Mouse (Mus musculus): ENCODE measurements around the gene Minos1. TPM values are rescaled to one million over a fixed set of nuclear protein-coding genes. Genes with fewer than 3 reads are reported as not detected.

The Minos1 gene
- polyA plus RNA-seq, 1 experiment, result 16.7 TPM

DNA sequence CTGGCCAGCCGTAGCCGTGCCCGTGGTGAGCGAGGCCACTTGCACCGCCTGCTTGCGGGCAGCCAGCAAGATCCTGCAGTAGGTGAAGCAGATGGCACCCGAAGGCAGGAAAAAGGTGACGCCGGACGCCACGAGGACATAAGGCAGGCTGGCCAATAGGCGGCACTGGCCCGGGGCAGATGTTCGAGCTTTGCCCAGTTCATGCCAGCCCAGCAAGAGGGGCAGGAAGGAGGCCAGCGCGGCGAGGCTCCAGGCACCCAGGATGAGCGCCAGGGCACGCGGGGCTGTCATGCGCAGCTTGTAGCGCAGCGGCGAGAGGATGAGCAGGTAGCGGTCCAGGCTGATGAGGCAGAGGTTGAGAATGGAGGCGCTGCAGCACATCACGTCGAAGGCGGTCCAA is 56.9 kb downstream of the Minos1 start:
- no peak for TF ChIP-seq GATA1 (IDR thresholded peaks at IDR 0.05; ENCODE audit: low read length)

DNA sequence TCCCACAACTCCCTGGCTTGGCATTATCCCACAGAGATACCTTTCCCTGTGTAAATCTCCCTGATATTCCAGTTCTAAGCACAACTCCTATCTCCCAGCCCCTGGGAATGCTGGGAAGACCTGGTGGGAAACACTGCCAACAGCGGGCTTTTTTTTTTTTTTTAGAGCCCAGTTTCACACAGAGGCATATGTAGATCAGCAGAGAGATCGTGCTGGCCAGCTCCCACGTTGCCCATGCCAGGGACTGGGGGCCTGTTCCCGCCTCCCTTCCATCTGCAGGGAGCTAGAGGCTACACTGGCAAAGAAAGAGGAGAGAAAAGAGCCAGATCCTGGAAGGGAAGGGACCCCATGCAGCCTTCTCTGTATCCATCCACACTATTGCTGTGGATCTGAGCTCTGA is 62.6 kb downstream of the Minos1 start:
- TF ChIP-seq GATA1 (IDR thresholded peaks at IDR 0.05; ENCODE audit: low read length), result no peak

GRCm38 (mm10) chr4:139064831-139065230 is 66.1 kb downstream of the Minos1 start:
- no peak for TF ChIP-seq GATA1 (IDR thresholded peaks at IDR 0.05; ENCODE audit: low read length)

DNA sequence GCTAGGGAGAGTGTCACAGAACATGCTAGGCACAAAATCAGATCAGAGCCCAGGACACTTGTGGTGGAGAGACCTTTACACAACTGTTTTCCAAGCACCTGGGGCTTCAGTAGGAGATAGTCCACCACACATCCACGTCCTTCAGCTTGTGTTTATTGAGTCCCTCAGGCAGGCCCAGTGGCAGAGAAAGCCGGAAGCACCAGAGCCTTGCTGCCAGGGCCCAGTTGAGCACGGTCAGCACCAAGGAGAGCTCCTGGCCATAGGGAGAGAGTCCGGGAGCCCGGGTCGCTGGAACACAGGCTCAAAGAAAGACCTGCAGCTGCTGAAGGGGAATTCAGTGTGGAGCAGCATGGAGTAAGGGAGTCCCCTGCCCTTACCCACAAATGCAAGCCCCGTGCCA is 71.3 kb downstream of the Minos1 start:
- TF ChIP-seq GATA1 (IDR thresholded peaks at IDR 0.05; ENCODE audit: low read length), result no peak

DNA sequence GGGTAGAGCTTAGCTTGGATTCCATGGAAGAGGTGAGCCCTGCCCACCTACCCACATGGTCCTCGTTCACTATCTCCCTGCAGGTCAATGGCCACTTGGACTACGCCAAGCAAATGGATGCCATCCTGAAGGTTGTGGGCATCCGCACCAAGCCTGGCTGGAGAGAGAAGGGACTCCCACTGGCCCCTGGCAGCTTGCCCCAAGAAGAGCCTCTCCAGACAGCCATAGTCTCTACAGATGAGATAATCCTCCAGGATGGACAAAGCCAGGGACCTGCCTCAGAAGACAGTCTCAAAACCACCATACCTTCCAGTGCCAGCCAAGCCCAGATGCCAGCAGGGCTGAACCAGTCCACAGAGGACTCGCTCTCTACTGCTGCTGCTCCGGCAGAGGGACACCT is 72.9 kb downstream of the Minos1 start:
- no peak for TF ChIP-seq GATA1 (IDR thresholded peaks at IDR 0.05; ENCODE audit: low read length)

DNA sequence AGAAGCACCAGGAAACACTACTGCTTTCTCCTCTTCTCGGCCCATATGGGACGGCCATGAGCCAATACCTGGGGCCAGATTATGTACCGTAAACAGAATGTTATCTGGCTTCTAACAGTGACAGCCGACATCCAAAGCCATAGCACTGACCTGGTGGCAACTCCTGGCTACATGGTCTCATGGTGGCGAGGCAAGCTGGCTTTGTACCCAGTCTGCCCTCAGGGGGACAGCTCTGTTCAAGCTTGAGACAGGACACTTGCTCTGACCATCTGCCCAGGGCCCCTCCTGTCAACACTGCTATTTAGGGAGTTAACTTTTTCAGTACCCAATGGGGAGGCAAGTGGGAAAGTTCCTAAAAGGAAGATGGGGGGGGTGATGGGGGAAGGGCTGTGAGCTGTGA is 73.6 kb downstream of the Minos1 start:
- no peak for TF ChIP-seq GATA1 (IDR thresholded peaks at IDR 0.05; ENCODE audit: low read length)

DNA sequence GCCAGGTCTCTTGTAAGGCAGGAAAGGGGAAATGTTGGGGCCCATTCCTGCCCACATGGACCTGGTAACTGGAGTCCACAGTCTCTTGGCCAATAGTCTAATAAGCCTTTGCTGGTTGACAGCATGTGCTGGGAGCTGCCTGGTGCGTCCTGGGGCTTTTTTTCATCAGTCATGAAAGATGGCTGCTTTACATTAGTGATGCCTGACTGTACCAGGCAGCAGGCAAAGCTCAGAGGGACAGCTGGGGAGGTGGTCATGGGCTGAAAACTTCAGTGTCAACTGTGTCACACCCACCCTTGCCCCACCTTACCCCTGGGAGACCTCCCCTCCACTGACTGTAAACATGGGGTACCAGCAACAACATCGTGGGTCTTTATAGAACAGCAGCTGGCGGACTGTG is 75.2 kb downstream of the Minos1 start:
- no peak for TF ChIP-seq GATA1 (IDR thresholded peaks at IDR 0.05; ENCODE audit: low read length)

DNA sequence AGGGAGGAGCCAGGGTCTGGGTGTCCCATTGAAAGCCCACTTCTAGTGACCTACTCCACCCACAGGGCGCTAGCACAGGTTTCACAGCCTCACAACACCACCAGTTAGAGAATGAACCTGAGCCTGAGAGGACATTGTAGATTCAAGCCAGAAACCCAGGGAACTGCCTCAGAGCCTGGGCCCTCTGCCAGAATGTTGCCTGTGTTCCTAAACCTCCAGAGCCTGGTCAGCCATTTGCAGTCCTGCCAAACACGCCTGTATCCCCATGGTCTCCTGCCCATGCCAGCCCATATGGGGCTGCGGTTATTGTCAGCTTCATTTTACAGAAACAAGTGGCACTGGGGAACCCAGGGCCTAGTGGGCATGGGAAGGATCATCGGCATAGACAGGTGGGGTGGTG is 75.6 kb downstream of the Minos1 start:
- no peak for TF ChIP-seq GATA1 (IDR thresholded peaks at IDR 0.05; ENCODE audit: low read length)

- TF ChIP-seq GATA1 (IDR thresholded peaks at IDR 0.05; ENCODE audit: low read length), result no peak
Observed at GRCm38 (mm10) chr4:139054300-139054923, 76.5 kb downstream of the Minos1 start.

GRCm38 (mm10) chr4:139053391-139053790 is 77.5 kb downstream of the Minos1 start:
- no peak for TF ChIP-seq GATA1 (IDR thresholded peaks at IDR 0.05; ENCODE audit: low read length)

DNA sequence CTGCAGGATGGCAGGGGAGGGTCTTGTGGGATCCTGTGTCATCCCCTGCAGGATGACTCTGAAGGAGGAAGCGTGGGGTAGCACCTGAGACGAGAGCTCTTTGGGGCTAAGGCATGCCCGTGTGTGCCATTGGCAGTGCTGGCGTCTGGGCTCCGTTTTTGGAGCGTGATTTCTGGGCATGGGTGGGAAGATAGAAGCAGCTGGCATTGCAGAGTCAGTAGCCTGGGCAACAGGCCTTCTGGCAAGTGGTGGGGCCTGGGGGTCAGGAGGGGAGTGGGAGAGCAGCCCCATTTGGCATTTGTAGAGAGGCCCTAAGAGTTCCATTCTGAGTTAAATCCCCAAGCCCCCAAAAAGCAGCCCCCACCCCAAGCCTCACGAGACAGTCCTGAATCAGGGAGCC is 78.1 kb downstream of the Minos1 start:
- no peak for TF ChIP-seq GATA1 (IDR thresholded peaks at IDR 0.05; ENCODE audit: low read length)

Other genes starting within 250 kb of the Minos1 start
- 15.5 and 16.5 TPM in 2 replicates for gene Otud3, start 217.2 kb downstream of the Minos1 start, polyA plus RNA-seq (2012)
- not detected in 2 replicates for gene Rnf186, start 164.0 kb downstream of the Minos1 start, polyA plus RNA-seq (2012)
- gene Tmco4, start 158.2 kb downstream of the Minos1 start, polyA plus RNA-seq (2012), result 16.4 and 20.4 TPM in 2 replicates
- 0.04 TPM in 1 of 2 replicates, not detected in the other for gene Htr6, start 55.5 kb downstream of the Minos1 start, polyA plus RNA-seq (2012)
- 0.29 and 0.36 TPM in 2 replicates for gene Nbl1, start 38.1 kb downstream of the Minos1 start, polyA plus RNA-seq (2012)
- gene Capzb, start 61.8 kb upstream of the Minos1 start, polyA plus RNA-seq (2012), result 105 and 151 TPM in 2 replicates
- 4.7 and 6.1 TPM in 2 replicates for gene Pqlc2, start 179.6 kb upstream of the Minos1 start, polyA plus RNA-seq (2012)
- gene Akr7a5, start 179.6 kb upstream of the Minos1 start, polyA plus RNA-seq (2012), result 84.9 and 86.8 TPM in 2 replicates
- gene Mrto4, start 221.5 kb upstream of the Minos1 start, polyA plus RNA-seq (2012), result 90.9 and 127 TPM in 2 replicates
- 5.4 and 10.3 TPM in 2 replicates for gene Emc1, start 221.5 kb upstream of the Minos1 start, polyA plus RNA-seq (2012)
- 110 and 151 TPM in 2 replicates for gene Ubr4, start 221.5 kb upstream of the Minos1 start, polyA plus RNA-seq (2012)

All from G1E-ER4 (cell line).